Mouse (Mus musculus) thymus, postnatal 0 days (tissue): ENCODE results near the gene Nrap. TPM values are rescaled to one million over a fixed set of nuclear protein-coding genes. Genes with fewer than 3 reads are reported as not detected.
"Not testable (repeated sequence)": the region's sequence is repeated elsewhere in the genome, so short reads cannot be mapped to it uniquely, and the experiment has no call there.

Experiments
- DNase-seq: peaks from one replicate; pipeline ENCODE4 v3.0.0-alpha.2; 2015; ENCODE audit warnings: low spot score
- polyA plus RNA-seq: library from polyadenylated mRNA; unstranded; fragments of >200 nt; fragmentation: Nextera tagmentation; extraction: Ambion mirVana; gene quantifications from 2 replicates; pipeline ENCODE4 v1.2.1, GENCODE M21; 2015

Gene Nrap
- polyA plus RNA-seq, 1 experiment from 2014 or later, result 0.22 TPM

GRCm38 (mm10) chr19:56366168-56366567 is 23.7 kb downstream of the Nrap start:
- no peak for DNase-seq

DNA sequence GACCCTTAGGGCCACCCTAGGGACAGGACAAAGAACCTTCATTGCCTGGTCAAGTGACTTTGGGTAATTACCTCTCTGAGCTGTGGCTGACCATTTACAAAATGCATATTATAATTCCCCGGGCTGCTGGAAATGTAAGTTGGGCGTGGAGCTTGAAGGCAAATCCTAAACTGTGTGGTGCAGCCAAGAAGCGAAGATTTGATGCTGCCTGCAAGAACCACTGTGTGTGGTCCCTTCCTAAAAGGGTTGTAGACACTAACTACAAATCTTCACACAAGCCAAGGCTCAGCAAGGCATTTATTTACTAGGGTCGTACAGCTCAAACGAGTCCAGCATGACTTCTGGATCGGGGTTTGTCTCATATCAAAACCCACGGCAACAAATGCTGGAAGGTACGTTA is 25.3 kb downstream of the Nrap start:
- DNase-seq, result no peak

- peak; percentile 62 for DNase-seq
Measured at GRCm38 (mm10) chr19:56363721-56364460, 25.9 kb downstream of the Nrap start.

- DNase-seq, result no peak
Measured at GRCm38 (mm10) chr19:56358890-56359289, 30.9 kb downstream of the Nrap start.

DNA sequence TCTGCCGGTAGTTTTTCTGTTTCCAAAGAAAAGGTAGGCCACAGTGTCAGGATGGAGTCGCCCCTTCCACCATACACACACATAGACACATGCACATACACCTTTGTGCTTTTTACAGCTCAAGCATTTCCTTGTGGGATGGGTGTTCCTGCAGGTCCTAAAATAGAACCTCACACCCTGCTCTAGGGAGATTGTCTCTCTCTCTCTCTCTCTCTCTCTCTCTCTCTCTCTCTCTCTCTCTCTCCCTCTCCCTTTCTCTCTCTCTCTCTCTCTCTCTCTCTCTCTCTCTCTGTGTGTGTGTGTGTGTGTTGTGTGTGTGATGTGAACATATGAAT is 32.5 kb downstream of the Nrap start:
- DNase-seq, result not testable (repeated sequence)

GRCm38 (mm10) chr19:56356480-56357373 is 33.1 kb downstream of the Nrap start:
- DNase-seq, result peak; percentile 58

- no peak for DNase-seq
Measured at GRCm38 (mm10) chr19:56355201-56355600, 34.6 kb downstream of the Nrap start.

- DNase-seq, result no peak
Measured at GRCm38 (mm10) chr19:56353689-56354088, 36.1 kb downstream of the Nrap start.

GRCm38 (mm10) chr19:56349295-56349694 is 40.5 kb downstream of the Nrap start:
- peak; percentile 50 for DNase-seq

DNA sequence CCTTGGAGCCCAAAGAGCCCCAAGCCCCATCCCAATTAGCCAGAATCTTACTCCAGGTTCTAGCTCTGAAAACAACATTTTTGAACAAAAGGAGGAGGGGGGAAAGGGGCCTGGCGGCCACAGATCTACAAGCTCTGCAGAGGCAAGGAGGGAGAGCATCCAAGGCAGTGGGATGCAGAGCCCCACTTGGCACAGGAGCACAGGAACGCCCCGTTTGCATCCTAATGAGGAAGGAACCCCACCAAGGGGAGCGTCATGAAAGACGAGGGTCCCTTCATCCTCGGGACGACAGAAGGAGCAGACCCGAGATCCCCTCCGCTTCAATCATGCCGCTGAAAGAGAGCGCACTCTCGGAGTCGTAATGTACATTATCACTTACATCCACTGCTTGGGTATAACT is 43.1 kb downstream of the Nrap start:
- no peak for DNase-seq

GRCm38 (mm10) chr19:56346016-56346415 is 43.8 kb downstream of the Nrap start:
- DNase-seq, result peak; percentile 17

GRCm38 (mm10) chr19:56343869-56344563 is 45.8 kb downstream of the Nrap start:
- no peak for DNase-seq

DNA sequence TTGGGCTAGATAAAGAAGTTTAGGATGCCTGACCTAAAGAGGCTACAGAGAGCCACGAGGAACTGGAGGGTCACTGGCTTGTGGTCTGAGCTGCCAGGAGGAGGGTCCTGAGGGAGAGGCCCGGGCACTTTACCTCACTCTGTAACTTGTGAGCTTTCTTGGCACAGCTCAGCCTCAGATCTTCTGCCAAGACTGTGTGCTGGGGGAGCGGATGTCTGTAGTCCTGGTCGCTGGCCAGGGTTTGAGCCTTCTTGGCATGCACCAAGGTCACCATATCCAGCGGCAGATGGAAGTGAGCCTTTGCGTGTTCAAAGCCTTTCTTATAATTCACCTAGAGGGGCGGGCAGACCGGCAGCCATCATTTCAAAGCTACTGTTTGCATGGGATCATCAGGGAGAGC is 47.8 kb downstream of the Nrap start:
- DNase-seq, result no peak

- no peak for DNase-seq
Measured at GRCm38 (mm10) chr19:56336826-56337225, 53.0 kb downstream of the Nrap start.

- DNase-seq, result no peak
Measured at GRCm38 (mm10) chr19:56336321-56336720, 53.5 kb downstream of the Nrap start.

- DNase-seq, result no peak
Measured at GRCm38 (mm10) chr19:56326243-56326855, 63.5 kb downstream of the Nrap start.

DNA sequence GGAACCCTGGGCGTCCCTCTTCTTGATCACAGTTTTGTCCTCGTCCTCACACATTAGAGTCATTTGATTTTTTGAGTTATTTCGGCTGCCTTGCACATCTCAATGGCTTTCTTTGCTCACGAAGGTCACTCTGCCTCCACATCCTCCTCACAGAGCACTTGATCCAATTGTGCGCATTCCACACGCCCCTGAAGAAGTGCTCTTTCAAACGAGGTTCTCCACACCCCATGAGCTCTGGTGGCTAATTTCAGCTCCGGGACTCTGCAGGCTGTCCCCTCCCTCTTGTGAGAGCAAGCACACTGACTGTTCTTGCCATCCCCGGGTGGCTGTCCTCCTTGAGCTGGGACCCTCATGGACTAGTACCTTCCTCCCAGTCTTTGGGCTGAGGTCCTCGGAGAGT is 64.2 kb downstream of the Nrap start:
- DNase-seq, result no peak

DNA sequence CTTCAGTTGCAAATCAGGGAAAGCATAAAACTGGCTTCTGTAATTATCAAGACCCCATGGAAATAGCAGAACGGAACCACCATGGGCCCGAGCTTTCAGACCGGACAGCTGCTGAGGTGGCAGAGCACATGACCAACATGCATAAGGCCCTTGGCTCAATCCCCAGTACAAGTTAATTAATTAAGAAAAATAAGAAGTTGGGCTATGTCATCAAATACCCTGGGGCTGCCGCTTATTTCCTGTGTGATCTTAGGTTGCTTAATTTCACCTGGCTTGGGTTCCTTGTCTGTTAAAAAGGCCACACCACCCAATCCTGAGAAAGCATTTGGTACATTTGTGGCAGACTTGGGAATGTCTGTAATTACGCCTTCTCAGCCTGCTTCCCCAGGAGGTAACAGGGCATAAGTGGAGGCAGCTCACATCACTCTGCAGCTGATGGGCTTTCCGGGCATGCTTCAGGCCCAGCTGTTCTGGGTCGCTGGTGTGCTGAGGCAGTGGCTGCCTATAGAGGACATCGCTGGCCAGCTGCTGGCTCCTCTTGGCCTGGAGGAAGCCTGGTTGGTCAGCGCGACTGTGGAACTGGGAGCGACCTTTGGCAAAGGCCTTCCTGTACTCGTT is 68.4 kb downstream of the Nrap start:
- DNase-seq, result no peak

DNA sequence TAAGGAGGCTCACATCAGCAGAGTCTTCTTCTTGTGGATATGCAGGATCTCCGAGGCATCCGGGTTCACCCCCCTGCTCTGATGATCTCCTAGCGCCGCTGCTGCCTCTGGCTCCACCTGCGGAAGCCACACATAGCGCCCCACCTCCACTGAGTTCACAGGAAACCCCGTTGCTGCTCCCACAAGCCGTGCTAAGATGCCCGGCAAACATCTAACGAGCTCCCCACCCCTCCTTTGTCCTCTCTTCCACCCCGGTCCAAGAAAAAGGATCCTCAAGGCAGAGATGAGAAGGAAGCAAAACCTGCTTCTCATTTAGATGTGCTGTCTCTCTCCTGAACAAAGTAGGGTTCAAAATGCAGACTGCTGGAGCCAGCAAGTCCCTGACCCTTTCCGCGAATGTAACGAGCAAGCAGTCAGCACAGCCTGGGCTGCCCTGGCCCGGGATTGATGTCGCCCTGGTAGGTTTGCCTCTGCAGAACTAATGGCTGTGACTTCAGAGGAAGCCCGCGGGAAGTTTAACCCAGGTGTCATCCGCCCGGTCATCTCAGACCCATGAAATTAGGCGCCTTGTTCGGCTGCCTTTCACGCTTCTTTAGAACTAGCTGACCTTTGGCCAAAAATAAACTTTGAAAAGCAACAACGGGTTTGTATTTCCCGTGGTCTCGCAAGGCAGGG is 69.5 kb downstream of the Nrap start:
- DNase-seq, result peak; percentile 75

- no peak for DNase-seq
Measured at GRCm38 (mm10) chr19:56319629-56320028, 70.2 kb downstream of the Nrap start.

GRCm38 (mm10) chr19:56319219-56319618 is 70.6 kb downstream of the Nrap start:
- DNase-seq, result no peak
